Mouse (Mus musculus): ENCODE data around the gene Rbm44. TPM values are rescaled to one million over a fixed set of nuclear protein-coding genes. Genes with fewer than 3 reads are reported as not detected.
A peak's percentile ranks its signal among the peaks of the same experiment; 100 is the strongest.

Rbm44 gene
- polyA plus RNA-seq, 2 experiments, result 0.95 to 1.4 TPM

GRCm38 (mm10) chr1:91180174-91180565, 35.3 kb downstream of the Rbm44 start:
- H3K4me1 ChIP-seq (replicated peaks; ENCODE audit: control insufficient read depth in 2 of 2, insufficient read depth in 2 of 2, low read length in 1 of 2), result peaks cover 0 to 3% of the 10 kb centered on the region in 2 experiments; a peak in 1 of 4 replicates
- peaks cover 8% of the 10 kb centered on the region; the same call in 1 of the 2 replicates for H3K27me3 ChIP-seq (ENCODE audit: control insufficient read depth, insufficient read depth, low read length)
- no peaks in the 10 kb centered on the region for H3K36me3 ChIP-seq (replicated peaks; ENCODE audit: control insufficient read depth, insufficient read depth, low read depth)
- H3K4me2 ChIP-seq (ENCODE audit: low read depth), result peak overlapping the region; percentile 53
- 3% methylated on average over 14 of the region's 14 CpGs for WGBS (ENCODE audit: insufficient replicate concordance)
- peak overlapping the region; percentile 26 to 30; a peak in 3 of 4 replicates for H3K4me3 ChIP-seq (ENCODE audit: insufficient read depth in 1 of 2, low read depth in 2 of 2, low read length in 2 of 2)
- no peak overlapping the region for H3K27ac ChIP-seq
- no peak for DNase-seq (ENCODE audit: low read depth in 3 of 3, low spot score in 3 of 3)
- no peak for ATAC-seq (ENCODE audit: insufficient read depth)
- no peaks in the 10 kb centered on the region for H3K9me3 ChIP-seq (ENCODE audit: control insufficient read depth, low read length)
- H3K9ac ChIP-seq (replicated peaks), result no peak overlapping the region
- TF ChIP-seq CTCF (IDR thresholded peaks at IDR 0.05; ENCODE audit: low read depth) (no peak), EP300 (IDR thresholded peaks at IDR 0.05; ENCODE audit: low read depth) (no peak)

GRCm38 (mm10) chr1:91180723-91181122, 35.8 kb downstream of the Rbm44 start:
- Histone ChIP-seq H3K4me1 (replicated peaks; ENCODE audit: control insufficient read depth in 2 of 2, insufficient read depth in 2 of 2, low read length in 1 of 2) (peaks cover 0 to 3% of the 10 kb centered on the region in 2 experiments; a peak in 1 of 4 replicates), H3K27ac (no peak overlapping the region), H3K36me3 (replicated peaks; ENCODE audit: control insufficient read depth, insufficient read depth, low read depth) (no peaks in the 10 kb centered on the region), H3K9me3 (ENCODE audit: control insufficient read depth, low read length) (no peaks in the 10 kb centered on the region), H3K4me2 (ENCODE audit: low read depth) (peak overlapping the region; percentile 53), H3K9ac (replicated peaks) (no peak overlapping the region), H3K4me3 (ENCODE audit: insufficient read depth in 1 of 2, low read depth in 2 of 2, low read length in 2 of 2) (peak overlapping the region in 1 of 2 experiments; percentile 3; a peak in 1 of 4 replicates), H3K27me3 (ENCODE audit: control insufficient read depth, insufficient read depth, low read length) (peaks cover 8% of the 10 kb centered on the region; the same call in 1 of the 2 replicates)
- 45% methylated on average over 6 of the region's 6 CpGs for WGBS (ENCODE audit: insufficient replicate concordance)
- DNase-seq (ENCODE audit: low read depth in 3 of 3, low spot score in 3 of 3), result no peak
- ATAC-seq (ENCODE audit: insufficient read depth), result no peak
- TF ChIP-seq CTCF (IDR thresholded peaks at IDR 0.05; ENCODE audit: low read depth), result no peak
- no peak for TF ChIP-seq EP300 (IDR thresholded peaks at IDR 0.05; ENCODE audit: low read depth)

GRCm38 (mm10) chr1:91181261-91181660, 36.4 kb downstream of the Rbm44 start:
- Histone ChIP-seq H3K36me3 (replicated peaks; ENCODE audit: control insufficient read depth, insufficient read depth, low read depth) (no peaks in the 10 kb centered on the region), H3K4me2 (ENCODE audit: low read depth) (0 out of 2 replicates have a peak overlapping the region, but pooled peaks have one; percentile 6), H3K27me3 (ENCODE audit: control insufficient read depth, insufficient read depth, low read length) (peaks cover 8% of the 10 kb centered on the region; the same call in 1 of the 2 replicates), H3K27ac (no peak overlapping the region), H3K4me1 (replicated peaks; ENCODE audit: control insufficient read depth in 2 of 2, insufficient read depth in 2 of 2, low read length in 1 of 2) (peaks cover 0 to 3% of the 10 kb centered on the region in 2 experiments; a peak in 1 of 4 replicates), H3K9me3 (ENCODE audit: control insufficient read depth, low read length) (no peaks in the 10 kb centered on the region), H3K9ac (replicated peaks) (no peak overlapping the region), H3K4me3 (ENCODE audit: insufficient read depth in 1 of 2, low read depth in 2 of 2, low read length in 2 of 2) (no peak overlapping the region)
- WGBS (ENCODE audit: insufficient replicate concordance), result 56% methylated on average over 5 of the region's 5 CpGs
- no peak for ATAC-seq (ENCODE audit: insufficient read depth)
- no peak for DNase-seq (ENCODE audit: low read depth in 3 of 3, low spot score in 3 of 3)
- no peak for TF ChIP-seq CTCF (IDR thresholded peaks at IDR 0.05; ENCODE audit: low read depth)
- no peak for TF ChIP-seq EP300 (IDR thresholded peaks at IDR 0.05; ENCODE audit: low read depth)

GRCm38 (mm10) chr1:91181784-91182450, 37.0 kb downstream of the Rbm44 start:
- peaks cover 0 to 5% of the 10 kb centered on the region in 2 experiments; a peak in 2 of 4 replicates for H3K4me1 ChIP-seq (replicated peaks; ENCODE audit: control insufficient read depth in 2 of 2, insufficient read depth in 2 of 2, low read length in 1 of 2)
- no peak for DNase-seq (ENCODE audit: low read depth in 3 of 3, low spot score in 3 of 3)
- no peak overlapping the region for H3K9ac ChIP-seq (replicated peaks)
- peak overlapping the region; percentile 23 for H3K4me2 ChIP-seq (ENCODE audit: low read depth)
- TF ChIP-seq CTCF (IDR thresholded peaks at IDR 0.05; ENCODE audit: low read depth) (no peak), EP300 (IDR thresholded peaks at IDR 0.05; ENCODE audit: low read depth) (no peak)
- H3K36me3 ChIP-seq (replicated peaks; ENCODE audit: control insufficient read depth, insufficient read depth, low read depth), result no peaks in the 10 kb centered on the region
- no peaks in the 10 kb centered on the region for H3K9me3 ChIP-seq (ENCODE audit: control insufficient read depth, low read length)
- peaks cover 8% of the 10 kb centered on the region; the same call in 1 of the 2 replicates for H3K27me3 ChIP-seq (ENCODE audit: control insufficient read depth, insufficient read depth, low read length)
- ATAC-seq (ENCODE audit: insufficient read depth), result no peak
- 30% methylated on average over 12 of the region's 12 CpGs for WGBS (ENCODE audit: insufficient replicate concordance)
- no peak overlapping the region for H3K27ac ChIP-seq
- H3K4me3 ChIP-seq (ENCODE audit: insufficient read depth in 1 of 2, low read depth in 2 of 2, low read length in 2 of 2), result no peak overlapping the region

GRCm38 (mm10) chr1:91183305-91183704, 38.4 kb downstream of the Rbm44 start:
- H3K27ac ChIP-seq, result no peak overlapping the region
- no peak overlapping the region for H3K9ac ChIP-seq (replicated peaks)
- peaks cover 0 to 18% of the 10 kb centered on the region in 2 experiments; a peak in 2 of 4 replicates for H3K4me1 ChIP-seq (replicated peaks; ENCODE audit: control insufficient read depth in 2 of 2, insufficient read depth in 2 of 2, low read length in 1 of 2)
- H3K4me3 ChIP-seq (ENCODE audit: insufficient read depth in 1 of 2, low read depth in 2 of 2, low read length in 2 of 2), result no peak overlapping the region
- no peaks in the 10 kb centered on the region for H3K9me3 ChIP-seq (ENCODE audit: control insufficient read depth, low read length)
- no peak overlapping the region for H3K4me2 ChIP-seq (ENCODE audit: low read depth)
- peaks cover 8% of the 10 kb centered on the region; the same call in 1 of the 2 replicates for H3K27me3 ChIP-seq (ENCODE audit: control insufficient read depth, insufficient read depth, low read length)
- H3K36me3 ChIP-seq (replicated peaks; ENCODE audit: control insufficient read depth, insufficient read depth, low read depth), result no peaks in the 10 kb centered on the region
- no peak for TF ChIP-seq CTCF (IDR thresholded peaks at IDR 0.05; ENCODE audit: low read depth)
- TF ChIP-seq EP300 (IDR thresholded peaks at IDR 0.05; ENCODE audit: low read depth), result no peak
- WGBS (ENCODE audit: insufficient replicate concordance), result 66% methylated on average over 10 of the region's 10 CpGs
- ATAC-seq (ENCODE audit: insufficient read depth) (no peak), DNase-seq (ENCODE audit: low read depth in 3 of 3, low spot score in 3 of 3) (no peak)

All from liver, embryonic 14.5 days (tissue).